Mouse (Mus musculus) myocyte (in vitro differentiated cells): ENCODE data around the gene Rnf220.

Source experiments
- E2F4 ChIP-seq: IDR thresholded peaks from one replicate; pipeline ENCODE4 v1.6.1; 2011; ENCODE audit warnings: mild to moderate bottlenecking, control low read depth, moderate library complexity; ENCODE audit not compliant: insufficient read depth
- POLR2A ChIP-seq: IDR thresholded peaks from one replicate; pipeline ENCODE4 v1.6.1; 2011; ENCODE audit warnings: low read depth, mild to moderate bottlenecking, control low read depth, moderate library complexity; ENCODE audit not compliant: insufficient read length
- TCF12 ChIP-seq: IDR thresholded peaks from one replicate; pipeline ENCODE4 v1.6.1; 2011; ENCODE audit warnings: mild to moderate bottlenecking, control low read depth; ENCODE audit not compliant: poor library complexity, insufficient read depth, severe bottlenecking
- USF1 ChIP-seq: IDR thresholded peaks from one replicate; pipeline ENCODE4 v1.6.1; 2011; ENCODE audit warnings: low read depth, mild to moderate bottlenecking, control low read depth, moderate library complexity

- TF ChIP-seq TCF12 (no peak), E2F4 (no peak), POLR2A (no peak), USF1 (no peak)
Observed at GRCm38 (mm10) chr4:117438919-117439318, 57.9 kb downstream of the Rnf220 start.
